Mouse (Mus musculus): ENCODE measurements around the gene Morc4.

DNA sequence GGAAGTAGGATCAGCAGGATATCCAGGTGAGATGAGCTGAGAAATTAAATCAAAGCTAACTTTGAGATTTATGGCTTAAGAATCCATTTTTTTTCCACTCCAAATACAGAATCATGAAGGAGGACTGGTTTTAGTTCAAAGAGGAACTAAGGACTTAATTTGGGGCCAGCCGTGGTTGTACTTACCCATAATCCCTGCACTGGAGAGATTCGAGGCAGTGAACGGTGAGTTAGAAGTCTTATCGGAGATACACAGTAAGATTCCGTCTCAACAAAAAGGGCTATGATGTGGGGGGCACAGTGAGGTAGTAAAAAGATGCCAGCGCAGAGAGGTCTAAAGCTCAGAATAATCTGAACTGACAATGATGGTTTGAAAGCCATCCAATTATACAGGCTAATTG is 75.4 kb downstream of the Morc4 start:
- TF ChIP-seq EP300 (IDR thresholded peaks at IDR 0.05; ENCODE audit: low read depth) (no peak), CTCF (IDR thresholded peaks at IDR 0.05; ENCODE audit: low read depth) (no peak)

Measured in liver, postnatal 0 days (tissue).